Mouse (Mus musculus) telencephalon, adult 2 months (tissue): Measurements from ENCODE around the gene Reg3d.
"Not testable (repeated sequence)": the region's sequence is repeated elsewhere in the genome, so short reads cannot be mapped to it uniquely, and the experiment has no call there.

ENCODE experiments used
- DNase-seq: peaks from one replicate; pipeline ENCODE4 v3.0.0-alpha.2; 2011; ENCODE audit warnings: low read depth, low spot score

Reg3d gene

DNA sequence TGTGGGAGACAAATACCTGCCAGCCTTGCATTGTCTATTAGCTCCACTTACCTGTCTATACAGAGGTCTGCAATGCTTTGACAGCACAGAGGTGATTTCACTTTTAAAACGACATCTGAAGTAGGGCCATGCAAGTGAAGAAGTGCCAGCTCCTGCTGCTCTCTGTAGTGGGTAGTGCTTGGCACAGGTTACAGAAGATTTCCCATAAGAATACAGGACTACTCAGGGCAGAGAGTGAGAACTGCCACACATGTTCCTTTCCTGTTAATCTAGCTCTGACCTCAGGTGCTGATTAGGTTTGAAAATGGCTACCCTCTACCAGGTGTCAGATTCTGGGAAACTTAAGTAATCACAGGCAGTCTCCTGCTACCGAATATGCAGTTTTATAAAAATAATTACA, at the start of gene Reg3d:
TSS of gene Reg3d (minus strand) at position 101 of the 400 bp plus-strand sequence.
- no peak for DNase-seq

DNA sequence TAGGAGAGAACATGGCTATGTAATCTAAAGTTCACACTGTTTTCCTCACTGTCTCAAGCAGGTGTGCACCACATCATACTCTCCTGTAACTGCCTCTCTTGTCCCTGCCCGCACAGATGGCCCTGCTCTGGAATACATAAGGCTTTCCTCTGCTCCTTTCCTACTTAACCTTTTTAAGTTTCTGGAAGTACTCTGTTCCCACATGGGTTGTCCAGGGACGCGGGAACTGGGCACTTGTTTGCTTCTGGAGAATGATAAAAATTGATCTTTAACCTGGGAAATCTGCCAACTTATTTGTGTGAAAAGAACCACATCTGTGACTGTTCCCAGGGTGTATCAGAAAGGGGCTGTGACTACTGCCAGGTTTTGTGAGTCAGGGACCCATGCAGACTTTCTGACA, 46.8 kb upstream of the Reg3d start:
- DNase-seq, result no peak

GRCm38 (mm10) chr6:78422411-78422810, 43.7 kb upstream of the Reg3d start, which contains the start of gene Reg1:
TSS of gene Reg1 (plus strand) at chr6:78422711.
- not testable (repeated sequence) for DNase-seq

- not testable (repeated sequence) for DNase-seq
Observed at GRCm38 (mm10) chr6:78395323-78395722, 16.7 kb upstream of the Reg3d start, which contains the start of gene Reg2. TSS of gene Reg2 (plus strand) at chr6:78395623.

DNA sequence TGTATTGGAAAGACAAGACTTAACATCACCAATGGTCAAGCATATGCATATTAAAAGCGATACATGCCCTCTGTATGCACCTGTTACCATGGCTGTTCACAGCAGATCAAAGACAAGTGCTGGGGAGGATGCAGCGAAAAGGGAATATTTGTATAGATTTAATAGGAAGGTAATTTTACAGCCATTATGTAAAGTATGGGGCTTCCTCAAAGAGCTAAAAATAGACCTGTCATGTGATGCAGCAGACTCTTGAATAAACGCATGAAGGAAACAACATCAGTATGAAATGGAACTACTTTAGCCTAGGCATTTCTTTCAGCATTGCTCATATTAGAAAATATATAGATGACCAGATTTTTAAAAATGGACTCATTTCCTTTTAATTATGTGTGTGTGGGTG, 6.9 kb upstream of the Reg3d start:
- no peak for DNase-seq

GRCm38 (mm10) chr6:78380409-78380808, 1.7 kb upstream of the Reg3d start, which contains the start of gene Reg3a:
TSS of gene Reg3a (plus strand) at chr6:78380709.
- no peak for DNase-seq

DNA sequence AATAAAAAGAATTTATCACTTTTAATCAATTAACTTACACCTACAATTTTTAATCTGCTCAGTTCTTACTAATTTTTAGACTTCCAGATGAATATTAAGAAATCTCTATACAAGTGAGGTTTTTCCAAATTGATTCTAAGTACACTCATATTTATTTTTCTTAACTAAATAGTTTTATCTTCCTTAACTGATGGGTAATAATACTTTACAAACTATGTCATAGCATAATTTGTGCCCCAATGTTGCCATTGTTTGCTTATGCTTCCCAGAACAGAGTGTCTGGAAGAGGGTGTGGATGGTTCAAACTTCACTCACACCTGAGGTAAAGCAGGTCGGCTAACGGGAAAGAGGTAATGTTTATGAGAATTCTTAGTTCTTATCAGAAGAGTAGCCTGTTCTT, 8.3 kb downstream of the Reg3d start, which contains the start of gene Reg3b:
TSS of gene Reg3b (plus strand) at position 301 of the 400 bp plus-strand sequence.
- no peak for DNase-seq

- DNase-seq, result no peak
Observed at GRCm38 (mm10) chr6:78361971-78362563, 16.6 kb downstream of the Reg3d start.

DNA sequence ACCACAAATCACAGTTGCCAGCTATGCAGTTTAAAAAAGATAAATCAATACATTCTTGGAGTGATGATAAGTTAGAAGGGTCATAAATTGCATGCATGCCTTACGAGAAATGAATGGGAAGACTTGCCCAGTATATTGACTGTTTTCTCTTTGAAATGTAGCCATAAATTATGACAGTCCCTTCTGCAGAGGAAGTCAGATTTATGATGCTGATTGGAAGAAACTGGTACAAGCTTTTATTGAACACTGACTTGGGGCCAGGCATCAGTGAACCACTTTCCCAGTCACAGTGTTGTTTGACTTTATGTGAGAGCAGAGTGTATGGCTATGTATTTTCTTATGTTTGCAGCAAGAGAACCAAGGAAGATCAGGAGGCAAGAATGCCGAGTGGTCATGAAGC, 37.0 kb downstream of the Reg3d start:
- no peak for DNase-seq

- peak; percentile 81 for DNase-seq
Observed at GRCm38 (mm10) chr6:78340296-78340695, 38.4 kb downstream of the Reg3d start.

DNA sequence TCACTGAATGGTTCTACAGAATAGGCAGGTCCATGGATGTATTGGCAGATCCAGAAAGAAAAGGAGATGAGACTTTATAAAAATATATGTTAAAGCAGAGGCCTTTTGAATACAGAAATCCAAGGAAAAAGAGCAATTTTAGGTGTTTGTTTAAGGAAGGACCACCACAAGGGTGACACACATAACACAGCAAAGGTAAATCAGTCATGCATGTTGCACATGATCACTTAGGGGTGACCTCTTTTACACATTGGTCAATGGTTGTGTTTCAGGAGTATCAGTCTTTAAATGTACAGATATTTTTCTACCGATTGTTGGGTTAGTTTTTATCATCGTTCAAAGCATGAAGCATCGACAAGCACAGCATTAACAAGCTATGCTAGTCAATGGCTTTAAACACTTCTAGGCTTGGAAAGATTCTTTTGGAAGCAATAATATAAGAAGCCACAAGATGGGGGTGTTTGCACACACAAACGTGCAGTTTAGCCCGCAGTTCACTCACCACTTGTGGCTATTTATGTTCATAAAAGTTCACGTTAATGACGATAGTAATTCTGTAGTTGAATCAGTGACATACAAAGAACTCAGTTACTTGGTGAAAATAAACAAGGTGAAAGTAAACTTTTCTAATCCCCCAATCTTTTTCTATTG, 46.6 kb downstream of the Reg3d start:
- DNase-seq, result no peak

GRCm38 (mm10) chr6:78329166-78329565, 49.5 kb downstream of the Reg3d start:
- no peak for DNase-seq

- DNase-seq, result peak; percentile 29
Observed at GRCm38 (mm10) chr6:78327798-78328197, 50.9 kb downstream of the Reg3d start.
